Mouse (Mus musculus): Measurements from ENCODE around the gene Cenpi. TPM values are rescaled to one million over a fixed set of nuclear protein-coding genes. Genes with fewer than 3 reads are reported as not detected.

Cenpi gene
- polyA plus RNA-seq, 1 experiment from 2014 or later, result 5.9 TPM

Other genes starting within 250 kb of the Cenpi start
- gene Cstf2, start 248.9 kb upstream of the Cenpi start, polyA plus RNA-seq (2015; fragmentation: Nextera tagmentation; extraction: Ambion mirVana), result 67.0 and 68.9 TPM in 2 replicates
- gene Xkrx, start 146.0 kb upstream of the Cenpi start, polyA plus RNA-seq (2015; fragmentation: Nextera tagmentation; extraction: Ambion mirVana), result 1.1 and 1.2 TPM in 2 replicates
- not detected in 2 replicates for gene Arl13a, start 120.6 kb upstream of the Cenpi start, polyA plus RNA-seq (2015; fragmentation: Nextera tagmentation; extraction: Ambion mirVana)
- 0.26 and 0.32 TPM in 2 replicates for gene Nox1, start 86.1 kb upstream of the Cenpi start, polyA plus RNA-seq (2015; fragmentation: Nextera tagmentation; extraction: Ambion mirVana)
- gene Trmt2b, start 31.1 kb upstream of the Cenpi start, polyA plus RNA-seq (2015; fragmentation: Nextera tagmentation; extraction: Ambion mirVana), result 7.1 and 10.6 TPM in 2 replicates
- gene Tmem35a, start 12.9 kb upstream of the Cenpi start, polyA plus RNA-seq (2015; fragmentation: Nextera tagmentation; extraction: Ambion mirVana), result 104 and 132 TPM in 2 replicates
- gene Drp2, start 96.5 kb downstream of the Cenpi start, polyA plus RNA-seq (2015; fragmentation: Nextera tagmentation; extraction: Ambion mirVana), result 16.5 and 18.7 TPM in 2 replicates
- gene Taf7l, start 168.4 kb downstream of the Cenpi start, polyA plus RNA-seq (2015; fragmentation: Nextera tagmentation; extraction: Ambion mirVana), result 0.15 and 0.28 TPM in 2 replicates
- 51.9 and 62.5 TPM in 2 replicates for gene Timm8a1, start 233.8 kb downstream of the Cenpi start, polyA plus RNA-seq (2015; fragmentation: Nextera tagmentation; extraction: Ambion mirVana)